In the genomic region with DNA sequence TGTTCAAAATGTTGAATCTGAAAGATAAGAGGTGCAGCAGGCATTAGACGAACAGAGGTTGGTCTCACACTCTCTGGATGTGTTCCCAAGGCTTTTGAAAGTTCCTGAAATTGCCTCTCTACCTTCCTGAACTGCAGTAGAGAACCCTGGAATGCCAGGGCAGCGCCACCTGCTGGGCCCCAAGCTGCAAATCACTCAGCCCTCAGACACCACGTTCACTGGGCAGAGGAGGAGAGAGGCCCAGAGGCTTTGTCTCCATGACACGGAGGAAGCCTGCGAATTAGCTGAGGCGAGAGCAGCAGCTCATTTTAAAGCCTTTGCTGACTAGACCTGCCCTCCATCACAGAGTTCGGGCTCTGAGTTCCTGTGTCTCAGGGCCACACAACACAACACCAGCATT, we compare ENCODE assay signal across 8 mouse cellular contexts. TPM values are rescaled to one million over a fixed set of nuclear protein-coding genes. Genes with fewer than 3 reads are reported as not detected.
DNase-seq lines count a peak whose midpoint lies in the region; ATAC-seq lines count a peak whose summit lies in the region.

No protein-coding gene starts in this region.

- ATAC-seq in CD4-positive, CD25-positive, alpha-beta regulatory T cell, adult 4 months: peak; percentile 63
- 0 out of 2 replicates have a peak, but pooled peaks have one; percentile 58 for ATAC-seq in embryonic facial prominence, embryonic 12.5 days (ENCODE audit: insufficient number of reproducible peaks, insufficient read depth, low FRiP score, low TSS enrichment)
- 0 out of 2 replicates have a peak, but pooled peaks have one; percentile 28 for ATAC-seq in heart, embryonic 12.5 days (ENCODE audit: insufficient number of reproducible peaks, low FRiP score)
- ATAC-seq in kidney, embryonic 16.5 days (ENCODE audit: low FRiP score, low TSS enrichment): peak; percentile 66; the same call in 1 of the 2 replicates
- peak; percentile 63; the same call in 1 of the 2 replicates for ATAC-seq in liver, embryonic 13.5 days (ENCODE audit: low read depth)

- no peaks in the 10 kb centered on the region for H3K9me3 ChIP-seq in embryonic facial prominence, embryonic 12.5 days
- H3K9me3 ChIP-seq in heart, embryonic 12.5 days (replicated peaks): no peaks in the 10 kb centered on the region
- H3K9me3 ChIP-seq in kidney, embryonic 16.5 days (ENCODE audit: low read length): no peaks in the 10 kb centered on the region
- H3K9me3 ChIP-seq in liver, embryonic 13.5 days (replicated peaks): no peaks in the 10 kb centered on the region

- no peak overlapping the region for H3K9ac ChIP-seq in embryonic facial prominence, embryonic 12.5 days
- H3K9ac ChIP-seq in heart, embryonic 12.5 days: 0 out of 2 replicates have a peak overlapping the region, but pooled peaks have one; percentile 29
- H3K9ac ChIP-seq in kidney, embryonic 16.5 days (replicated peaks; ENCODE audit: low read length): no peak overlapping the region
- H3K9ac ChIP-seq in liver, embryonic 13.5 days: no peak overlapping the region

- no peak overlapping the region for H3K4me3 ChIP-seq in embryonic facial prominence, embryonic 12.5 days
- H3K4me3 ChIP-seq in heart, embryonic 12.5 days: no peak overlapping the region
- no peak overlapping the region for H3K4me3 ChIP-seq in kidney, embryonic 16.5 days (ENCODE audit: low read length)
- no peak overlapping the region for H3K4me3 ChIP-seq in liver, embryonic 13.5 days (replicated peaks)

- peaks cover 5% of the 10 kb centered on the region; the same call in 1 of the 2 replicates for H3K4me1 ChIP-seq in embryonic facial prominence, embryonic 12.5 days
- peaks cover 13% of the 10 kb centered on the region for H3K4me1 ChIP-seq in heart, embryonic 12.5 days (replicated peaks)
- H3K4me1 ChIP-seq in kidney, embryonic 16.5 days (ENCODE audit: insufficient read depth, low read length): no peaks in the 10 kb centered on the region
- peaks cover 7% of the 10 kb centered on the region for H3K4me1 ChIP-seq in liver, embryonic 13.5 days (replicated peaks)

- H3K4me2 ChIP-seq in embryonic facial prominence, embryonic 12.5 days (replicated peaks): no peak overlapping the region
- H3K4me2 ChIP-seq in heart, embryonic 12.5 days: no peak overlapping the region
- no peak overlapping the region for H3K4me2 ChIP-seq in kidney, embryonic 16.5 days (replicated peaks; ENCODE audit: low read depth, low read length)
- H3K4me2 ChIP-seq in liver, embryonic 13.5 days: no peak overlapping the region

- peak; percentile 85 for DNase-seq in adrenal gland, postnatal 14 days
- DNase-seq in liver, embryonic 13.5 days: peak; percentile 40
- DNase-seq in neural tube, embryonic 10.5 days (ENCODE audit: extremely low spot score, low spot score): peak; percentile 73
- DNase-seq in telencephalon, adult 2 months (ENCODE audit: low read depth, low spot score): peak; percentile 47

- 13% methylated on average over 7 of the region's 7 CpGs for WGBS in embryonic facial prominence, embryonic 12.5 days
- WGBS in heart, embryonic 12.5 days: 22% methylated on average over 7 of the region's 7 CpGs
- 11% methylated on average over 7 of the region's 7 CpGs for WGBS in kidney, embryonic 16.5 days
- 25% methylated on average over 7 of the region's 7 CpGs for WGBS in liver, embryonic 13.5 days (ENCODE audit: insufficient replicate concordance)

- H3K27ac ChIP-seq in embryonic facial prominence, embryonic 12.5 days: 0 out of 2 replicates have a peak overlapping the region, but pooled peaks have one; percentile 33
- H3K27ac ChIP-seq in heart, embryonic 12.5 days (ENCODE audit: poor library complexity, severe bottlenecking): no peak overlapping the region
- H3K27ac ChIP-seq in kidney, embryonic 16.5 days (ENCODE audit: low read length): no peak overlapping the region
- peak overlapping the region; percentile 20; the same call in 1 of the 2 replicates for H3K27ac ChIP-seq in liver, embryonic 13.5 days

- H3K27me3 ChIP-seq in embryonic facial prominence, embryonic 12.5 days: no peaks in the 10 kb centered on the region
- H3K27me3 ChIP-seq in heart, embryonic 12.5 days (replicated peaks): no peaks in the 10 kb centered on the region
- no peaks in the 10 kb centered on the region for H3K27me3 ChIP-seq in kidney, embryonic 16.5 days (ENCODE audit: insufficient read depth, low read length)
- H3K27me3 ChIP-seq in liver, embryonic 13.5 days: no peaks in the 10 kb centered on the region

- H3K36me3 ChIP-seq in embryonic facial prominence, embryonic 12.5 days: peaks cover 85% of the 10 kb centered on the region
- H3K36me3 ChIP-seq in heart, embryonic 12.5 days: peaks cover 83% of the 10 kb centered on the region
- H3K36me3 ChIP-seq in kidney, embryonic 16.5 days (ENCODE audit: insufficient read depth, low read length): peaks cover 73% of the 10 kb centered on the region
- peaks cover 89% of the 10 kb centered on the region for H3K36me3 ChIP-seq in liver, embryonic 13.5 days

RNA-seq across cellular contexts. Expression of a gene that starts 20.8 kb away (rescaled TPM):
- polyA plus RNA-seq in CD4-positive, CD25-positive, alpha-beta regulatory T cell, adult 4 months (2017; shearing (Covaris generic)): 10 to 100 TPM; 10.6 to 10.7 TPM
- total RNA-seq in adrenal gland, postnatal 14 days (2021): 13.5 and 16.8 TPM in 2 replicates
- 31.7 and 34.7 TPM in 2 replicates for polyA plus RNA-seq in embryonic facial prominence, embryonic 12.5 days (2016; fragmentation: Nextera tagmentation; extraction: Ambion mirVana)
- polyA plus RNA-seq in heart, embryonic 12.5 days (2016; fragmentation: Nextera tagmentation; extraction: Ambion mirVana): 17.6 and 19.4 TPM in 2 replicates
- polyA plus RNA-seq in kidney, embryonic 16.5 days (2015; fragmentation: Nextera tagmentation; extraction: Ambion mirVana): 17.1 and 17.7 TPM in 2 replicates
- 4.4 and 5.2 TPM in 2 replicates for polyA plus RNA-seq in liver, embryonic 13.5 days (2015; fragmentation: Nextera tagmentation; extraction: Ambion mirVana)

Comparison
In these comparisons a context has a peak if more than half of its experiments do, and no peak if none do; other contexts are left out.
1. H3K27ac ChIP-seq: peak in embryonic facial prominence, embryonic 12.5 days (single experiment) and liver, embryonic 13.5 days (single experiment); none in heart, embryonic 12.5 days (single experiment) and kidney, embryonic 16.5 days (single experiment).
2. Peak in every context shown above with its lines, with median percentiles within 50 percentile points of each other: ATAC-seq and DNase-seq.